Mouse (Mus musculus) adrenal gland (tissue): ENCODE data around the gene St8sia2.
"Not testable (repeated sequence)": the region's sequence is repeated elsewhere in the genome, so short reads cannot be mapped to it uniquely, and the experiment has no call there.

ENCODE experiments used
- intact Hi-C: fragments of 180-260 bp; cut with DNase I; formaldehyde crosslinking; loops from one replicate; pipeline ENCODE4 v1.15.1; 2025

The St8sia2 gene

DNA sequence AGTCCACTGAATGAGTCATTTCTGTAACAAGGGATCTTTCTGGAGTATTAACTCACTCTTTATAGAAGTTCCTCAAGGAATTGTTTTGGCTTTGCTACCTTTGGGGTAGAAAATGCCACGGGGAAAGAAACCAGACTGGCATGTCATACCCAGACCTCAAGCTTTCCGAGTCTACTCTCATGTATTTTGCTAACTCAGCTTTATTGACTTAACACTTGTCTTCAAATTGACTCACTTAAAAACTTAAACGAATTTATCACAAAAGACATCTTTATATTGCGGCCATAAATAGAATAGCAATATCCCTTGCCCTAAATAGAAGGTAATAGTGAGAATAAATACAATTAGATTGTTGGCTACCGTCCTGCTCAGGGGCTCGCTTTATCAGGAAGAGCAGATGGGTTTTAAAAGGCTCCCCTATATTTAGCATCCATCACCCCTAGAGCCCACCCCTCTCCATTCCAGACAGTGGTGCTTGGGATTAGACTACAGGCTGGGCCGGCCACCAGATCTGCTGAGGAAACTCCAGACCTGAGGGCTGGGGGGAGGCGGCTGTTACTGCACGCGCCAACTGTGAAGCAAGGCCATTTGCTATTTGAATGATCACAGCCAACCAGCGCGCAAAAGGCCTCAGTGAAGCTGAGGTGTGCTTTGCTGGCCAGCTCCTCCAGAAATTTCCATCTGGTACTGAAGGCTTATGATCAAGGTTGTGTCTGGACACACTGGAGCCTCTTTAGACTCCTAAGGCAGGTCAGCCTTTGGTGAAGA lies 12.6 kb downstream of the St8sia2 start:
- intact Hi-C loops = no loop called here

DNA sequence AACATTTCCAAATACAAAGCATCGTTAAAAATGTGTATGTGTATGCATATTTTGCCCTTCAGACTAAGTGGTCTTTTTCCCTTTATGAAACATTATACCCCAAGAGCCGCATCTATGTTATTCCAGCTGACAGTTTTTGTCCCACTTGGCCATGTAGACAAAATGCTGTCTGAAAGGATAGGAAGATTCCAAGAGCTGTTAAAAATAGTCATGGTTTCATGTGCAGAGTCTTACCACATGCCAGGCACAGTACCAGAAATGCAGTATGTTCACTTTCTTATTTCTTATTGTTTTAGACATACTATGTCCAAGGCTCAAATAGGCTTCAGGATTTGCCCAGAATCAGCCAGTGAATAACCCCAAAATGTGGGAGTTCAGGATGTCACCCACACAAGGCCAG lies 24.1 kb downstream of the St8sia2 start:
- intact Hi-C loops = no loop called here

DNA sequence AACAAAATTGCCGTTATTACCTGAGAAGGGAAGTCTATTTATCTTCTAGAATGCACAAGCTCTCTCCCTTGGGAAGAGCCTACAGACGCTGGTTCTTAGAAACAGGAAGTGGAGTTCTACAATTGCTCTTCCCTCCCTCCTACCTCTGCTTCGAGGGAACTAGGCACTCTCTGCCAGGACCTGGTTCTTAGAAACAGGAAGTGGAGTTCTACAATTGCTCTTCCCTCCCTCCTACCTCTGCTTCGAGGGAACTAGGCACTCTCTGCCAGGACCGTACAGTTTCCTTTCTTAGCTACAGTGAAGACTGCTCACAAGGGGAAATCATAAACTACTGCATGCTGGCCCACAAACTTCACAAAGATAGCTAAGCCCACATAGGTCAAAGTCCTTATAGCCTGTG lies 41.3 kb downstream of the St8sia2 start:
- intact Hi-C loops = not testable (repeated sequence)

DNA sequence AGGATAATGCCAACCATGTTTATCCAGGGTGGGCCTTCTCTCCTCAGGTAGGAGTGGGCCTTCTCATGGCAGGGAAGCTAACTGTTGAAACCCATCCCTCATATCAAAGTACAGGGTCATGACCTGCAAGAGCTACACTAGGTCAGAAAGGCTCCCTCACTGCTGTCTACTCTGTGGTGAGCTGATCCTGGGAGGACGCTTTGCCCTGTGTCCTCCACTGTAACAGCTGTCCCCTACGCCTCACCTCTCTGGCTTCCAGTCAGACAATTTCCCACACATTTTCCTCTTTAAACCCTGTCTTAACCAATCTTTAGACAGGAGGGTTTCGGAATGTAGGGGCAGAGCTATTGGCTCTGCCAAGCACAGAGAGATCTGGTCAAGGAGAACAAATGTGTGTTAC lies 48.3 kb downstream of the St8sia2 start:
- intact Hi-C loops = no loop called here

DNA sequence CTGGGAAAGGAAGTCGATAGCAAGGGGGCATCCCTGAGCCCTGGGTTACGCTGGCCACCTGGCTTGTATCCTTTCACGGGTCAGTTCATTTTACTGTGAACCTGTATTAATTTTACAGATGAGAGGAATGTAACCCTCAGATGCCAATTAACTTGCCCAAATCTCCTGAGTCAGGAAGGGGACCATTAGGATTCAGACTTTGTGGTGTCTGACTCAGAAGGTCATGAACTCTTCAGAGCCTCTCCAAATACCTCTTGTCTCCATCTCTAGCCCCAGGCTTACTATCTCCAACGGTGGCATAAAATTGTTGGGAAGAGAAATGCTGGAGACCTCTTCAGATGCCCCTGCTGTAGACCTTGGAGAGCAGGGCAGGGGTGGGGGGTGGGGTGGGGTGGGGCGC lies 51.1 kb downstream of the St8sia2 start:
- intact Hi-C loops = no loop called here

DNA sequence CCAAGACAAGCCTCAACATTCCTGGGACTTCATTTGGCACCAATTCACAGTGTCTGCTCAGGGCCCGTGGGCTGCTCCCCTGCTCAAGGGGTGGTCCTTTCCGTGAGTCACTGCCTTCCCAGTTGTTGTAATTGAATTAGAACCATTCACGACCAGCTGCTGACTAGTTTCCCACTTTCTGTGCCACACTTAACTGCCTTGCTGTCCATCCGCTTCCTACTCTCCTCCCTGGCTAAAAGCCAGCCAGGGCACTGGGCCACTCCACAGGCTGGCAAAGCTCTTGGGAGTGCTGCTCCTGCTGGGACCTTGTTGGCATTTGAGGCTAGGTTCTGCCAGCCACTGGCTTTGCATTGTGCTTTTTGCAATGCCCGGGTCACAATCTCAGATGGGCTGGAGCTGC lies 59.0 kb downstream of the St8sia2 start:
- intact Hi-C loops = no loop called here

DNA sequence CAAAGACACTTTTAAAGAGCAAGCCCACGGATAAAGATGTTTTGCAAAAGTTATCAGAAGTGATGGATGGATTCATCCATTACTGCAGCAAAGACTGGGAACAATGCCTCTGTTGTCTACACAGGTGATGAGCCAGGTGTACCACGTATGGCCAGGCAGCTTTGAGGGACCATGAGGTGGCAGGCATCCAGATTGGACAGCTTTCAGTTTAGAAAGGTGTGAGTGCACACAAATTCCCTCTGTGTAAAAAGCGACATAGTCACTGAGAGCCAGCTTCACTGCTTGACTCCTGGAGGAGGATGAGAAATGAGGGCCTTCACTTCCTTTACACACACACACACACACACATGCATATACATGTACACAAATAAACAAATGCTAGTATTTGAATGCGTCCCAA lies 60.4 kb downstream of the St8sia2 start:
- intact Hi-C loops = no loop called here

DNA sequence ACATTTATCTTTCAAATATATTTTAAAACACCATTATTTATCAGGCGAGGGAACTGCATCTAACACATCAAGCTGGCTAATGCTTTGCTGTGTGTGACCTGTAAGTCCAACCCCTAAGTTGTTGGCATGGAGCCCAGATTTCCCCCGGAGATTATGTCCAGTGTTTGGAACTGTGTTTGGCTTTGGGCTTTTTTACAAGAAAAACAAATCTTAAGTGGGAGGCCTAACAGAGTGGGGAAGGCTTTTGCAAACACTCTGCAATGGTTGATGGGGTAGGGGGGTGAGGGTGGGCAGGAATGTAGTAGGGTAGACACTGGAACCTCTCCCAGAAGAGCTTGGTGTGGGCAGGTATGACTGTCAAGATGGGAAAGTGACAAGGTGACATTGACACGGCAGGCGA lies 71.8 kb downstream of the St8sia2 start:
- intact Hi-C loops = no loop called here

DNA sequence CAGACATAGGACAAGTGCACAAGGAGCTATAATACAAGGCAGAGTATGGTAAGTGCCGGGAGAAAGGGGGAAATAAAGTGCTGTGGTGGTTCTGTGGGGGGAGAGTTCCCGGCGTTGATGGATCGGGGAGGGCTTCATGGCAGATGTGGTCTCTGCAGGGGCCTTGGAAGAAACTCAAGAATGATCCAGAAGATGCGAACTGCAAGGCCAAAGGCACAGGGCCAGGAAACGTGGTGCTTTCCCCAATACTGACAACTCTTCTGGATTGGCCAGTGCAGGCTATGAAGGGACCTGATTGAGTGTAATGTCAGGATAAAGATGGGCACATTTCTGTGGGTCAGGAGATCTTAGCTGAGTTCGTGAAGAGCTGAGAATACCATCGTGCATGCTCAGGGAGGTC lies 74.3 kb downstream of the St8sia2 start:
- intact Hi-C loops = no loop called here

DNA sequence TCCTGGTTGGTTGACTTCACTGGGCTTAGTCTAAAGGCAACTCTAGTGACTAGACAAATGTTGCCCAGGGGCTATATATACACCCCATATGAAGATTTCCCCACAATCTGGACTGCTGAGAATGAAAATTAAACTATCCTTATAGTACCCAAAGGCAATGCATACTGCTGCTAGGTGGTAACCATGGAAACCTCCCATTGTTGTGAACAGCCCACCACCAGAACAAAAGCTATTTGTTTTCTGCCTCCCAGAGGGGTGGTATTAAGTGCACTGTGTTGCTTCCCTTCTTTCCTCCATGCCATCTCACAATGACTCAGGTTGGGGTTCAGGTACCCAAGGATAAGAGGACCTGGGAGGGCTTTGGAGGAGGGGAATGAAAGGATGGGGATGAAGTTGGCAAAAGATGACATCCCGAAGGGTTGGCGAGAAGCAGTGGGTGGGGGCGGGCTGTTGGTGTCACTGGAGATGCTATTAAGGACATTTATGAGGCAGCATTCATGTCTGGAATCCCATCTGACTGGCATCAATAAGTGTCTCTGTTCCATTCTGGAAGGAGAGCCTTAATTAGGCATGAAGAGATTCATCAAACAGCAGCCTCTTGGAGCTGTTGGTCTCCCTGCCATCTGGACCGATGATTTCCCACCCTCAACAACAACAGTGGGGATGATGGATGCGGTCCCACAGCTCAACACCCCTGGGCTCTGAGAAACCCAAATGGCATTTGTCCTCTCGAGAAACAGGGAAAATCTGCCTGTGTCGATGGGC lies 75.3 kb downstream of the St8sia2 start:
- intact Hi-C loops = no loop called here

DNA sequence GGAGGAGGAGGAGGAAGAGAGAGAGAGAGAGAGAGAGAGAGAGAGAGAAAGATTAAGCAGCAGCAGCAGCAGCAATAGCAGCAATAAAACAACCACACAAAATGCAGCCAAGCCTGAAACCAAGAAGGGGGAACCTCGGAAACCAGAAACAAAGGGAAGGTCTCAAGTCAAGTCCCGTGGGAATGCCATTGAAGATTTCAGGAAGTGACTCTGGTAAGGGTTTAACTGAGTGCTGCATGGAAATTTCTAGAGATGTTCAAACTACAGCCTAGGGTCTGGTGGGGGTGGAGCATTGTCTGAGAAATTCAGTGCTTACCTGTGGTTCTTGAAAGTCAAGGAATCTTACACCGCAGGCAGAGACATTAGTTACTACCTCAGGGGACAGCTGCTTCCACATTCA lies 77.4 kb downstream of the St8sia2 start:
- intact Hi-C loops = no loop called here

DNA sequence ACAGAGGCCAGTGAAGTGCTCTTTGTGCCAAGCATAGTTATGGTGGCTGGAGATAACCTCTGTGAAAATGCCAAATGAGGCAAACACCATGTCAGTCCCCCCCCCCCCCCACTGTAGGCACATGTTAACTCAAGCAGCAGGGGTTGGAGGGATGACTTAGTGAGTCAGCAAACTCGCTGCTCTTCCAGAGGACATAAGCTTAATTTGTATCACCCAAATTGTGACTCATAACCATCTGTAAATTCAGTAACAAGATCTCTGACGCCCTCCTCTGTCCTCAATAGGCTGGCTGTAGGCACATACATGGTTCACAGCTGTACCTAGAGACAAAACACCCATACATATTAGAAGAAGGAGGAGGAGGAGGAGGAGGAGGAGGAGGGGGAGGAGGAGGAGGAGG lies 77.8 kb downstream of the St8sia2 start:
- intact Hi-C loops = no loop called here

DNA sequence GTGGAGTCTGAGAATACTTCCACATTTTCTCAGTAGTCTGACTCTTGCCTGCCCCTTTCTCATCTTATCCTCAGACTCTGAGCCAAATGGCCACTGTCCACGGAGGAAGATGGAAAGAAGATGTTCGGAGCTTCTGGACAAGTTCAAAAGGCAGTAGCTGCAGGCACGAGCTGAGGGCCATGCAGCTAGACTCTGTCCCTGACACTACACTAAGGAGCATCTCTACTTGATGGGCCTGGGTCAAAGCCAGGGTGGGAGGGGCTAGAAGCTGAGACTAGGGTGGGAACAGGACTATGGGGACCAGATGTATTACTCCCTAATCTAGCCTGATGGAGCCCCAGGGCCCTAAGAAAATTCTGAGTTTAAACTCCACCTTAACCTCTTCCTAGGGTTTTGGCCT lies 80.5 kb downstream of the St8sia2 start:
- intact Hi-C loops = no loop called here

DNA sequence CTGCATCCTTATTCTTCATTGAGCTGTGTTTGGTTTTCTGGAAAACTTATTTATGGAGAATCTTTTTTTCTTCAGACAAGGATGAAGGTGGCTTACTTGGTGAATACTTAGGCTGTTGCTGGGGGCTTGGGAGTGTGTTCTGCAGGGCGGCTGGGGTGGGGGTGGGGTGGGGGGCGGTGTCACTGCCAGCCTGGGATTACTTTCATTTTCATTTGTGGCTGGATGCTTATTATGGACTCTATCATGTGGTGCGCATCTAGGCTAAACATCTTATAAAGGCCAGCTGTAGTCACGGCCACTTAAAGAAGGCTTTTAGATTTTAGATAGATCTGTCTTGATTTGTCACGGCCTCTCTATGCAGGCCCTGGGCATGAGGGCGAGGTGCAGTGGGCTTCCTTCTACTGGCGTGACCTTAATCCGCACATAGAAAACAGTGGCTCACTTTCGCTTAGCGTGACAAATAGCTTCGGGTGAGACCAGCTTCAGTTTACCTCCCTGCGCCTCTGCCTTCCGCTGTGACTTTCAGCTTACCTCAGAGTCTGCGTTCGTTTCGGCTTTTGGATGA lies 92.5 kb downstream of the St8sia2 start:
- intact Hi-C loops = no loop called here

DNA sequence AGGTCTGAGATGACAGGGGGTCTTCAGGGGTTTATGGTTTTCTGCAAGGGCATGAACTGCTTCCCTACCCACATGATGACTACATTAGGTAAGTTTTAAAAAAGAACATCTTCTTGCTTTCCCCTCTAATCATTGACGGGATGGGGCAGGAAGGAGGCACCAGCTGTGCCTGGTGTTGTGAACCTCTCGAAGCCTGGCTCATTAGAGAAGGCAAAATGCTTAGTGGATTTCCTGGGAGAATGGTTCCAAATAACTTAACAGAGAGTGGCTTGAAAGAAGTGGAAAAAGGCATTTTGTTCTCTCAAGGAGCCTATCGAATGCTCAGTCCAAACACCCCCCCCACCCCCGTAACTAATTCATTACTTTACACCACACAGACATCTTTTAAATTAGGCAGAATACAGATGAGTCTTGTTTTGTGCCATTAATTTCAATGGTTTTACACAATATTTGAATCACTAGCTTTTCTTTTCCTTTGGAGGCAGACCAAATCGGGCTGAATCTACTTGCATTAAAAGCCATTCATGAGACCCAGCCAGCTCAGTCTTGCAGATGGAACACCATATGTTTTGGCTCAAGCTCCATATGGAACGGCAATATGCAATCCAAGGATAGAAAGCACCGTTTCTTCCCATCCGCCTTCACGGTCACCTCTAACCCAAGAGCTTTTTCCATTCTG lies 95.7 kb downstream of the St8sia2 start:
- intact Hi-C loops = no loop called here

DNA sequence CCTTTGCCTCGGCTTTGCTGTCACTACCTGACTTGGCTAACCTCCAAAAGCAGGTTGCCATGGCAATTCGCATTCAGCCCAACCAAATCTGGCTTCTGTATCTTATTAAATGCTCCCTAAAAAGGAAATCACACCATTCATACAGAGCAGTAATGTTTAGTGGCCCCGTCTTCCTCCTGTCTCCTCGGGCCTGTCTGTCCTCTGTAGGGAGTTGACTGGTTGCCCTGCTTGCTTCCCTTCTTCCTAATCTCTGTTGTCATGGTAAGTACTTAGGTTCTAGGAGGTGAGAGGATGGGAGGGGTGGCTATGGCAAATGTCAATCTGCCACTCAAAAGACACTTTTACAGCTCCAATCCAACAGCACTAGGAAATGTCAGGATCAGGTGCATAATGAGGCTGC lies 101.6 kb downstream of the St8sia2 start:
- intact Hi-C loops = no loop called here

DNA sequence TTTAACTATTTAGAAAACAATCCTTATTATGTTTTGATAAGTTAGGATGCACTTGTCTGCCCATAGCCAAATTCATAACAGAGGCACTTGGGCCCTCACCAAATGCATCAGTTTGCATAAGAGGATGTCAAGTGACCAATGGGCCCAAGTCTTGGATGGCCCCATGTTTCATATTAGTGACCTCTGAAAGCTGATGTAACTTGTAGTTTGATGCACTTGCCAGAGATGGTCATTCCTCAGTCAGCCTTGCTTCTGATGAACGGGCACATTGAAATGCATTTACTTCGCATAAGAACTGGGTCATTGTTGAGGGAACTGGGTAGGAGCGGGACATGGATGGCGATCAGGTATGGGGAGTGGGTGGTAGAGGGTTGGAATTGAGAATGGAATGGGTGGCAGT lies 102.6 kb downstream of the St8sia2 start:
- intact Hi-C loops = no loop called here

DNA sequence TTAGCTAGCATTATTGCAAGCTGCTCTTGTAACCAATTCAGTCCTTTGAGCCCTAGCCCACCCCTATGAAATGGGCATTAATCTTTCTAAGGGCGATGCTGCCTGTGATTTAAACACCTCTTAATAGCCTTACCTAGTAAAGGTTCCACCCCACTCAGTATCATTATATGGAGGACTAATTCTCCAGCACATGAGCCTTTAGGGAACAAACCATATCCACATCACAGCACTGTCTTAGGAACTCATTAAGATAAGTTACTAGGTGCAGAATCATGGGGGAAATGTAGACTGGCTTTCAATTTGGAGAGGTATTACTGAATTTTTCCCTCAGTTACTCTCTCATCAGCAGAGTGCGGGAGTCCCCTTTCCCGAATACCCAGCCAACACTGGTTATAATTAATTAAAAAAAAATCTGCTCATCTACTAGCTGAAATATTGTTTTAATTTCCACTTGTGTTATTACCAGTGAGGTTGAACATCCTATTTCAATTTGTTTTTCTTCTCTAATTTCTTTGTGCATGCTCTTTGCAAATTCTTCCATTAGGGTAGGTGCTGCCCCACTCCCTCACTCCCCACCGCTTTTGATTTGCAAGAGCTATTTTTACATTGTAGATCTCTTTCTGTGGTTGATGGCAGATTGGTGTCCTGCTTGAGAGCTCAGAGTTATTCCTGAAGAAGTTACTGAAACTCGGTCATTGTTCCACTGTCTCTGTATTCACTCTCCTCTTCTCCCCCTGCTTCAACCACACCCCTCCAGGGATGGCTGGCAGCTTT lies 103.9 kb downstream of the St8sia2 start:
- intact Hi-C loops = no loop called here

DNA sequence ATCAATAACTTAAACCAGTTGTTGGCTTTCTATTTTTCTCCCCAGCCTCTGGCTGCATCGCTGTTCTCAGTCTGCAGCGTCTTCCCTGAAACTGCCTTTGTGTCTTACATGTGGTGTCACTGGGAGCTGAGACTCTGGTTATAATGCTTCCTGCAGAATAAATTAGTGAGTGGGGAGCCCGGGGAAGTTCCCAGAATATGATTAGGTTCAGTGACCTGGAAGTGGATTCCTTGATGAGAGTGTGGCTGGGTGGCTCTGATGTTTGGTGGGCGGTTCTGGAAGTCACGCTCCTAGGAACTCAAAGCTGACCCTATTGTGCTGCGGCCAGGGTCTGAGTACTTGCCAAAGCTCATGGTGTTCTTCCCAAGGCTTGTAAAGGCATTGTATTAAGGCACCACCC lies 119.0 kb downstream of the St8sia2 start:
- intact Hi-C loops = no loop called here

DNA sequence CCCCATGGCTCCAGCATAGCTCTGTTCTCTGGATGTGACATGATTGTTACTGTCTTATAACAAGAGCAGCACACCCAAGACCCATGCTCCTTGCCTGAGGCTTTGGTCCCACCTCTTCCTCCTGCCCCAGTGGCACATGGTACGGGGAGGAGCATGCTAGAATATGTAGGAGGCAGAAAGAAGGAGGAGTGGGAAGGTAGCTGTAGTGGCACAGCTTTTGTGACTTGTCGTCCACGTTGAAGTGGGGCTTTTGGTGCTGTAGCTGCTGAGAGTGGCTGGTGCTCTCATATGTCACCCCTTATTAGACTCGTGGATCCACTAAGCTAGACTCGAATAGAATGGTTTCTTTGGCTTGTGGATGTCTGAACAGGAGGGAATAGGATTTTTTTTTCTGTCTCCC lies 121.7 kb downstream of the St8sia2 start:
- intact Hi-C loops = no loop called here

DNA sequence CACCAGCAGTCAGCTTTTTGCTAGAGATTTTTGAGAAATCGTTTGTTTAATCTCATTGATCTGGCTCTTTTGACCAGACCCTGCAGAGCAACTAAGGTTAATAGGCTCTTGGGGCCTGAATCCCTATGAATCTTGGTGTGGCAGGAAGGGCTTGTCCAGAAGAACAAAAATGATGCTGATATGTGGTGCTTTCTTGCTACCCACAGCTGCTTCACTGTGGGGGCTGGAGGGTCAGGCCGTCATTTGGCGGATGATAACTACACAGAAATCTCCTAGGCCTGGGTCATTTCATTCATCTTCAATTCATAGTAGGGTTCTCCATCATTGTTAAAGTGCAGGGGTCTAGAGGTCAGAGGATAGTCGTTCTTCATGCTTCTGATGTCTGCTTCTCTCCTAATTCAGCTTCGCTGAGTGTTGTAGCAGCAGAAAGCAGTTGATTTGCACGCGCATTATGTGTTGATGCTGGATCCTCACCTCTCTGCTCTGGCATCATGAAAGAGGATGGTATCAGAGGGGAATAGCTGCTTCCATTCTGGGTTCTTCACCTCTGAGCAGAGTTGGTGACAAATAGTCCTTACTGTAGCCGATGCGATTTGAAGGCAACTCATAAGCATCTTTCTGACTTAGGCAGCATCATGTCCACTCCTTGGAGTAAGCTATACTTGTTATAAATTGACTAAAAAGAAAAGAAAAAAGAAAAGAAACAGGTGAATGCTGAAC lies 122.4 kb downstream of the St8sia2 start:
- intact Hi-C loops = no loop called here
